Mouse (Mus musculus) midbrain, embryonic 16.5 days (tissue): ENCODE measurements around the gene Cps1. TPM values are rescaled to one million over a fixed set of nuclear protein-coding genes. Genes with fewer than 3 reads are reported as not detected.

ENCODE experiments used
- ATAC-seq: fragments of 200-750 bp; cut with Nextera tagmentation; 2 replicates; pipeline ENCODE4 v1.8.0; 2017; ENCODE audit warnings: moderate TSS enrichment
- H3K27ac ChIP-seq: fragments of 300-500 bp; sonication (generic); 2 replicates; pipeline ENCODE4 v1.5.1; 2014; ENCODE audit warnings: mild to moderate bottlenecking, low read length, mixed read lengths
- H3K27me3 ChIP-seq: fragments of 300-500 bp; sonication (generic); 2 replicates; pipeline ENCODE4 v1.6.1; 2014; ENCODE audit warnings: low read depth, low read length, mixed read lengths; ENCODE audit not compliant: control insufficient read depth, insufficient read depth
- H3K36me3 ChIP-seq: fragments of 300-500 bp; sonication (generic); 2 replicates; pipeline ENCODE4 v1.6.1; 2014; ENCODE audit warnings: mild to moderate bottlenecking, low read length, moderate library complexity, mixed read lengths; ENCODE audit not compliant: control insufficient read depth, insufficient read depth
- H3K4me1 ChIP-seq: fragments of 300-500 bp; sonication (generic); 2 replicates; pipeline ENCODE4 v1.6.1; 2014; ENCODE audit warnings: mild to moderate bottlenecking, low read length, mixed read lengths; ENCODE audit not compliant: control insufficient read depth, insufficient read depth
- H3K4me2 ChIP-seq: fragments of 300-500 bp; sonication (generic); 2 replicates; pipeline ENCODE4 v1.6.1; 2014; ENCODE audit warnings: mild to moderate bottlenecking, low read length, mixed read lengths
- H3K4me3 ChIP-seq: fragments of 300-500 bp; sonication (generic); 2 replicates; pipeline ENCODE4 v1.5.1; 2014; ENCODE audit warnings: low read depth, mild to moderate bottlenecking, low read length, moderate library complexity, mixed read lengths
- H3K9ac ChIP-seq: fragments of 300-500 bp; sonication (generic); 2 replicates; pipeline ENCODE4 v1.6.1; 2014; ENCODE audit warnings: low read depth, low read length, mixed read lengths
- H3K9me3 ChIP-seq: fragments of 300-500 bp; sonication (generic); replicated peaks from 2 replicates; pipeline ENCODE4 v1.6.1; 2014; ENCODE audit warnings: mild to moderate bottlenecking, low read length, mixed read lengths; ENCODE audit not compliant: control insufficient read depth, poor library complexity, severe bottlenecking
- WGBS: fragments of 180-500 bp; shearing (Covaris S2); extraction: QIAGEN DNeasy Blood & Tissue Kit; methylation state at CpG from one replicate; pipeline ENCODE4 v1.1.7; 2014; 5-methylcytosine and 5-hydroxymethylcytosine counted together
- polyA plus RNA-seq: library from polyadenylated mRNA; unstranded; fragments of >200 nt; fragmentation: Nextera tagmentation; extraction: Ambion mirVana; gene quantifications from 2 replicates; pipeline ENCODE4 v1.2.1, GENCODE M21; 2015

The Cps1 gene
- polyA plus RNA-seq, 1 experiment from 2014 or later = 0.24 TPM

- Histone ChIP-seq H3K27ac (no peak overlapping the region), H3K4me1 (no peaks in the 10 kb centered on the region), H3K4me2 (no peak overlapping the region), H3K9ac (no peak overlapping the region), H3K36me3 (no peaks in the 10 kb centered on the region), H3K9me3 (no peaks in the 10 kb centered on the region), H3K27me3 (no peaks in the 10 kb centered on the region), H3K4me3 (no peak overlapping the region)
- WGBS = 87% methylated on average over 8 of the region's 8 CpGs
- ATAC-seq = no peak
These were observed 6.3 kb upstream of the Cps1 start for GRCm38 (mm10) chr1:67116571-67116970.

- 88% methylated on average over 6 of the region's 6 CpGs for WGBS
- Histone ChIP-seq H3K4me3 (no peak overlapping the region), H3K27me3 (no peaks in the 10 kb centered on the region), H3K36me3 (no peaks in the 10 kb centered on the region), H3K9me3 (no peaks in the 10 kb centered on the region), H3K27ac (no peak overlapping the region), H3K4me1 (no peaks in the 10 kb centered on the region), H3K9ac (no peak overlapping the region), H3K4me2 (no peak overlapping the region)
- no peak for ATAC-seq
These were observed 5.0 kb upstream of the Cps1 start for GRCm38 (mm10) chr1:67117778-67118177.

GRCm38 (mm10) chr1:67125433-67125832 is 2.6 kb downstream of the Cps1 start:
- no peak overlapping the region for H3K4me3 ChIP-seq
- ATAC-seq = no peak
- no peak overlapping the region for H3K9ac ChIP-seq
- no peak overlapping the region for H3K27ac ChIP-seq
- H3K4me1 ChIP-seq = no peaks in the 10 kb centered on the region
- no peaks in the 10 kb centered on the region for H3K9me3 ChIP-seq
- WGBS = 83% methylated on average over 2 of the region's 2 CpGs
- no peaks in the 10 kb centered on the region for H3K36me3 ChIP-seq
- H3K27me3 ChIP-seq = no peaks in the 10 kb centered on the region
- no peak overlapping the region for H3K4me2 ChIP-seq

- H3K4me2 ChIP-seq = 0 out of 2 replicates have a peak overlapping the region, but pooled peaks have one; percentile 33
- H3K4me1 ChIP-seq = no peaks in the 10 kb centered on the region
These were observed 21.1 kb downstream of the Cps1 start for GRCm38 (mm10) chr1:67143939-67144338.

GRCm38 (mm10) chr1:67151246-67151645 is 28.4 kb downstream of the Cps1 start:
- Histone ChIP-seq H3K4me1 (no peaks in the 10 kb centered on the region), H3K4me2 (no peak overlapping the region), H3K27ac (no peak overlapping the region), H3K9me3 (no peaks in the 10 kb centered on the region), H3K27me3 (no peaks in the 10 kb centered on the region), H3K36me3 (no peaks in the 10 kb centered on the region), H3K9ac (no peak overlapping the region), H3K4me3 (no peak overlapping the region)
- WGBS = 58% methylated on average over 3 of the region's 3 CpGs
- ATAC-seq = no peak

More at GRCm38 (mm10) chr1:67143939-67144338, 21.1 kb downstream of the Cps1 start:
- no peaks in the 10 kb centered on the region for H3K27me3 ChIP-seq
- H3K9ac ChIP-seq = no peak overlapping the region
- no peak overlapping the region for H3K27ac ChIP-seq
- H3K9me3 ChIP-seq = no peaks in the 10 kb centered on the region
- H3K36me3 ChIP-seq = no peaks in the 10 kb centered on the region
- 6% methylated on average over 8 of the region's 8 CpGs for WGBS
- no peak overlapping the region for H3K4me3 ChIP-seq
- ATAC-seq = no peak

GRCm38 (mm10) chr1:67167283-67167682 is 44.5 kb downstream of the Cps1 start:
- Histone ChIP-seq H3K9ac (no peak overlapping the region), H3K36me3 (no peaks in the 10 kb centered on the region), H3K27ac (no peak overlapping the region), H3K9me3 (no peaks in the 10 kb centered on the region), H3K4me2 (no peak overlapping the region), H3K4me3 (no peak overlapping the region), H3K4me1 (no peaks in the 10 kb centered on the region), H3K27me3 (no peaks in the 10 kb centered on the region)
- 72% methylated on average over 4 of the region's 4 CpGs for WGBS
- ATAC-seq = no peak

- Histone ChIP-seq H3K36me3 (no peaks in the 10 kb centered on the region), H3K9ac (no peak overlapping the region), H3K4me1 (no peaks in the 10 kb centered on the region), H3K9me3 (no peaks in the 10 kb centered on the region), H3K4me3 (no peak overlapping the region), H3K27me3 (no peaks in the 10 kb centered on the region), H3K4me2 (no peak overlapping the region), H3K27ac (no peak overlapping the region)
- 6% methylated on average over 7 of the region's 7 CpGs for WGBS
- no peak for ATAC-seq
These were observed 58.3 kb downstream of the Cps1 start for GRCm38 (mm10) chr1:67181165-67181564.

- Histone ChIP-seq H3K4me3 (no peak overlapping the region), H3K4me2 (no peak overlapping the region), H3K36me3 (no peaks in the 10 kb centered on the region), H3K27me3 (no peaks in the 10 kb centered on the region), H3K27ac (no peak overlapping the region), H3K9ac (no peak overlapping the region), H3K9me3 (no peaks in the 10 kb centered on the region), H3K4me1 (no peaks in the 10 kb centered on the region)
- 83% methylated on average over 7 of the region's 7 CpGs for WGBS
- no peak for ATAC-seq
These were observed 59.4 kb downstream of the Cps1 start for GRCm38 (mm10) chr1:67182201-67182600.

GRCm38 (mm10) chr1:67183532-67183931 is 60.7 kb downstream of the Cps1 start:
- Histone ChIP-seq H3K9ac (no peak overlapping the region), H3K4me3 (no peak overlapping the region), H3K36me3 (no peaks in the 10 kb centered on the region), H3K27ac (no peak overlapping the region), H3K4me2 (no peak overlapping the region), H3K9me3 (no peaks in the 10 kb centered on the region), H3K27me3 (no peaks in the 10 kb centered on the region), H3K4me1 (no peaks in the 10 kb centered on the region)
- WGBS = 83% methylated on average over 6 of the region's 6 CpGs
- no peak for ATAC-seq

- no peaks in the 10 kb centered on the region for H3K9me3 ChIP-seq
- WGBS = 83% methylated on average over 3 of the region's 3 CpGs
These were observed 61.3 kb downstream of the Cps1 start for GRCm38 (mm10) chr1:67184134-67184533.

More at GRCm38 (mm10) chr1:67184134-67184533, 61.3 kb downstream of the Cps1 start:
- Histone ChIP-seq H3K4me1 (no peaks in the 10 kb centered on the region), H3K36me3 (no peaks in the 10 kb centered on the region), H3K27ac (no peak overlapping the region), H3K9ac (no peak overlapping the region), H3K27me3 (no peaks in the 10 kb centered on the region), H3K4me2 (no peak overlapping the region), H3K4me3 (no peak overlapping the region)
- no peak for ATAC-seq
